Mouse (Mus musculus) kidney, embryonic 14.5 days (tissue): Measurements from ENCODE around the gene Mmrn2. TPM values are rescaled to one million over a fixed set of nuclear protein-coding genes. Genes with fewer than 3 reads are reported as not detected.

Source experiments
- ATAC-seq: fragments of 200-750 bp; cut with Nextera tagmentation; 2 replicates; pipeline ENCODE4 v1.8.0; 2017; ENCODE audit warnings: moderate number of reproducible peaks, mild to moderate bottlenecking, moderate TSS enrichment, moderate library complexity; ENCODE audit not compliant: low FRiP score, low TSS enrichment
- H3K27ac ChIP-seq: fragments of 300-500 bp; sonication (generic); 2 replicates; pipeline ENCODE4 v1.5.1; 2014; ENCODE audit warnings: low read depth, mild to moderate bottlenecking, low read length, moderate library complexity, mixed read lengths
- H3K27me3 ChIP-seq: fragments of 300-500 bp; sonication (generic); 2 replicates; pipeline ENCODE4 v1.6.1; 2014; ENCODE audit warnings: mild to moderate bottlenecking, low read length; ENCODE audit not compliant: control insufficient read depth, insufficient read depth
- H3K36me3 ChIP-seq: fragments of 300-500 bp; sonication (generic); 2 replicates; pipeline ENCODE4 v1.6.1; 2014; ENCODE audit warnings: low read length, mixed read lengths; ENCODE audit not compliant: control insufficient read depth, insufficient read depth
- H3K4me1 ChIP-seq: fragments of 300-500 bp; sonication (generic); 2 replicates; pipeline ENCODE4 v1.6.1; 2014; ENCODE audit warnings: low read length, mixed read lengths; ENCODE audit not compliant: control insufficient read depth, insufficient read depth
- H3K4me2 ChIP-seq: fragments of 300-500 bp; sonication (generic); replicated peaks from 2 replicates; pipeline ENCODE4 v1.6.1; 2014; ENCODE audit warnings: low read depth, mild to moderate bottlenecking, low read length
- H3K4me3 ChIP-seq: fragments of 300-500 bp; sonication (generic); 2 replicates; pipeline ENCODE4 v1.5.1; 2014; ENCODE audit warnings: mild to moderate bottlenecking, low read length
- H3K9ac ChIP-seq: fragments of 300-500 bp; sonication (generic); 2 replicates; pipeline ENCODE4 v1.6.1; 2014; ENCODE audit warnings: low read depth, mild to moderate bottlenecking, low read length, moderate library complexity
- H3K9me3 ChIP-seq: fragments of 300-500 bp; sonication (generic); 2 replicates; pipeline ENCODE4 v1.6.1; 2016; ENCODE audit warnings: low read length; ENCODE audit not compliant: control insufficient read depth
- WGBS: fragments of 180-500 bp; shearing (Covaris S2); extraction: QIAGEN DNeasy Blood & Tissue Kit; methylation state at CpG from one replicate; pipeline ENCODE4 v1.1.7; 2014; 5-methylcytosine and 5-hydroxymethylcytosine counted together
- polyA plus RNA-seq: library from polyadenylated mRNA; unstranded; fragments of >200 nt; fragmentation: Nextera tagmentation; extraction: Ambion mirVana; gene quantifications from 2 replicates; pipeline ENCODE4 v1.2.1, GENCODE M21; 2014

Gene Mmrn2
- polyA plus RNA-seq, 1 experiment from 2014 or later, result 12.1 TPM

DNA sequence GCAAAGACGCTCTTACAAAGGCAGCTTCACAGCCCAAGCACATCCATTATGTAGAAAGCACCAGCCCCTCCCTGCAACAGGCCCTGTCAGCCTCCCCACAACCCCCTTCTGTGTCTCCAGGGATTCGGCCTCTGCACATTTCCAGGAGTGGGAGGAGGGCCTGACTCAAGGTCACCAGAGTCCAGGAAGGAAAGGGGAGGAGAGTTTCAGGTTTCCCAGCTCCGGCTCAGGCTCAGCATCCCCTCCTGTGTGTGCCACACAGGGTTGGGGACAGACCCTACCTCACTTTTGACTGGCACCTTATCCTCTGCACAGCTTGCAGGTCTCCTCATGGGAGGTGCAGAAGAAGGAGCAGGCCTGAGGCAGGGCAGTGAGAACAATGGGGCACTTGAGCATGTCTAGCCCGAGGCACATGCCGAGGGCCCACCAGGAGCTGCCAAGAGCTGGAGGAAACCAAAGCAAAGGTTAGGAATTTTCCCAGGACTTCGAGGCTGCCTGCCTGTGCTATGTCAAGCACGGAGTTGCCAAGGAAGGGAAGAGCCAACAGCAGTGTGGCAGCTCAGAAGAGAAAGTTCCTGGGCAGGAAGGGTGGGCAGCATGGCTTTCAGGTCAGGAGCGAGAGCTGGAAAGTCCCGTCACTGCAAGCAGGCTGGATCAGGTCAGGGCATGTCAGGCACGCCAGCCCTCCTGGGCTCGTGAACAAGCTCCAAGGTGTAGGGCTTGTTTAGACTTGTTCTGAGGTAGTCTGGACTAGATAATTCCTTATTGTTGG is 3.5 kb downstream of the Mmrn2 start:
- Histone ChIP-seq H3K27me3 (no peaks in the 10 kb centered on the region), H3K4me1 (peaks cover 21% of the 10 kb centered on the region), H3K9me3 (no peaks in the 10 kb centered on the region), H3K36me3 (no peaks in the 10 kb centered on the region), H3K4me3 (no peak overlapping the region; the same call in 1 of the 2 replicates), H3K27ac (peak overlapping the region; percentile 77), H3K4me2 (no peak overlapping the region; the same call in 1 of the 2 replicates), H3K9ac (0 out of 2 replicates have a peak overlapping the region, but pooled peaks have one; percentile 23)
- peak; percentile 83 for ATAC-seq
- WGBS, result 6% methylated on average over 11 of the region's 11 CpGs

DNA sequence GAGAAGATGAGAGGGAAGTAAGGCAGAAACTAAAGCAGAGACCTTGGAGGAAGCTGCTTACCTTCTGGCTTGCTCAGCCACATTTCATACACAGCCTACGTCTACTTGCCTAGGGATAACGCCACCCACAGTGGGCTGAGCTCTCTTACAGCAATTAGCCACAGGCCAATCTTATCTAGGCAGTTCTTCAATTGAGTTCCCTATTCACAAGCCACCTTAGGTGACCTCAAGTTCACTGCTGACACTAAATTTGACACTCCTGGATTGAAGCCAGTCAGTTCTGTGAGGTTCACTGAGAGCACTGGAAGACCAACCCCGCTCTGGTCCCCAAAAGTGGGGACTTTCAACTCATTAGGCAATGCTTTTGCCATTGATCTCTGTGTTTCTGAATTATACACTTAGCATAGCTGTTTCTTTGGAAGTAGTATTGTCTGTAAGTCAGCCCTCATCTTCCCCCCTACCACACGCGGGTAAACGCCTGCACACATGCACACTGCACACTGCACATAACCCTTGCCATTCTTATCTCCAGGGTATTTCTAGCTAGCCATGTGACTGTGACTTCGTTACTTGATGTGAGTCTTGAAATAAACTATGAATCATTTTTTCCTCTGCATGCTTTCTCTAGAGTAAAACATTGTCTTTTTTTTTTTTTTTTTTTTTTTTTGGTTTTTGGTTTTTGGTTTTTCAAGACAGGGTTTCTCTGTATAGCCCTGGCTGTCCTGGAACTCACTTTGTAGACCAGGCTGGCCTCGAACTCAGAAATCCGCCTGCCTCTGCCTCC is 7.8 kb downstream of the Mmrn2 start:
- H3K9ac ChIP-seq, result no peak overlapping the region
- H3K27ac ChIP-seq, result no peak overlapping the region
- no peak overlapping the region for H3K4me3 ChIP-seq
- H3K27me3 ChIP-seq, result no peaks in the 10 kb centered on the region
- 97% methylated on average over 9 of the region's 9 CpGs for WGBS
- no peaks in the 10 kb centered on the region for H3K36me3 ChIP-seq
- no peak for ATAC-seq
- no peaks in the 10 kb centered on the region for H3K9me3 ChIP-seq
- H3K4me2 ChIP-seq, result no peak overlapping the region
- peaks cover 10% of the 10 kb centered on the region for H3K4me1 ChIP-seq

DNA sequence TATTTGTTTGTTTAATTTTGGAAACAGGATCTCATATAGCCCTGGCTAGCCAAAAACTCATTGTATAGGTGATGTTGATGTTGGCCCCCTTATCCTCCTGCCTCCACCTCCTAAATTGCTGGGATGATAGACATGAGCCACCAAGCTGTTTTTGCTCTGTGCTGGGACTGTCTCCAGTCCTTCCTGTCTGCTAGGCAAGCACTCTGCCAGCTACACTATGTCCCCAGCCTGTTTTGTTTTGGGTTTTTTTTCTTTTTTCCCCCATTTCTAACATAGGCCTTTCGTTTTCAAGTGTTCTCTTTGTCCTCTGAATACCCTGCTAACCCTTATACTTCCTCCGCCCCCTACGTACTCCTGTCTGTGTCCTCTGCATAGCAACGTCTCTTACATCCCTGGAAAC is 18.0 kb downstream of the Mmrn2 start:
- H3K9ac ChIP-seq, result no peak overlapping the region
- peaks cover 6% of the 10 kb centered on the region; the same call in 1 of the 2 replicates for H3K36me3 ChIP-seq
- peaks cover 3% of the 10 kb centered on the region; the same call in 1 of the 2 replicates for H3K9me3 ChIP-seq
- 68% methylated on average over 4 of the region's 4 CpGs for WGBS
- ATAC-seq, result no peak
- H3K4me1 ChIP-seq, result no peaks in the 10 kb centered on the region
- no peak overlapping the region for H3K4me3 ChIP-seq
- no peak overlapping the region for H3K4me2 ChIP-seq
- no peaks in the 10 kb centered on the region for H3K27me3 ChIP-seq
- no peak overlapping the region for H3K27ac ChIP-seq

DNA sequence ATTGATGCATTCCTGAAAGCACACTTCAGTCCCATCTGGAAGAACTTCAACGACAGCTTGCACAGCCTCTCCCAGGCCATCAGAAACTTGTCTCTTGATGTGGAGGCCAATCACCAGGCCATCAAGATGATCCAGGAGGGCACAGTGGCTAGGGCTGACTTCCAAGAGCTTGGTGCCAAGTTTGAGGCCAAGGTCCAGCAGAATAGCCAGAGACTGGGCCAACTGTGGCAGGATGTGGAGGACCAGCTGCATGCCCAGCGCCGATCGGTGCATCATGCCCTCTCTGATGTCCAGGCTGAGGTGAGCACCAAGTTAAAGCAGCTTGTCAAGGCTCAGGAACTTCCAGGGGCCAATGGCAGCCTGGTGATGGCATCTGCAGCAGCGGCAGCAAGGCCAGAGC is 22.6 kb downstream of the Mmrn2 start:
- Histone ChIP-seq H3K27ac (no peak overlapping the region), H3K9me3 (no peaks in the 10 kb centered on the region), H3K4me1 (no peaks in the 10 kb centered on the region), H3K4me3 (no peak overlapping the region), H3K27me3 (no peaks in the 10 kb centered on the region), H3K4me2 (no peak overlapping the region), H3K36me3 (peaks cover 18% of the 10 kb centered on the region; the same call in 1 of the 2 replicates), H3K9ac (no peak overlapping the region)
- WGBS, result 88% methylated on average over 5 of the region's 5 CpGs
- ATAC-seq, result no peak

DNA sequence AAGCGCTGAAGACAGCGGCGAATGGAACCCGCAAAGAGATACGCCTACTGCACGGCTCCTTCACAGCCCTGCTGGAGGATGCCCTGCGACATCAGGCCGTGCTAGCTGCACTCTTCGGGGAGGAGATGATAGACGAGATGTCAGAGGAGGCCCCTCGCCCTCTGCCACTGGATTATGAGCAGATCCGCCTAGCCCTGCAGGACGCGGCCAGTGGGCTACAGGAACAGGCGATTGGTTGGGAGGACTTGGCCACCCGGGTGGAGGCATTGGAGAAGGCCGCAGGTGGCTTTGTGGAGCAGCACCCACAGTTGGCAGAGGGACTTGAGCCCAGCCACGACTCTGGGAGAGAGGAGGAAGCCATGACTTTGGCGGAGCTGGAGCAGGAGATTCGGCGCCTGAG is 23.6 kb downstream of the Mmrn2 start:
- peaks cover 23% of the 10 kb centered on the region; the same call in 1 of the 2 replicates for H3K36me3 ChIP-seq
- WGBS, result 90% methylated on average over 21 of the region's 21 CpGs
- ATAC-seq, result no peak

DNA sequence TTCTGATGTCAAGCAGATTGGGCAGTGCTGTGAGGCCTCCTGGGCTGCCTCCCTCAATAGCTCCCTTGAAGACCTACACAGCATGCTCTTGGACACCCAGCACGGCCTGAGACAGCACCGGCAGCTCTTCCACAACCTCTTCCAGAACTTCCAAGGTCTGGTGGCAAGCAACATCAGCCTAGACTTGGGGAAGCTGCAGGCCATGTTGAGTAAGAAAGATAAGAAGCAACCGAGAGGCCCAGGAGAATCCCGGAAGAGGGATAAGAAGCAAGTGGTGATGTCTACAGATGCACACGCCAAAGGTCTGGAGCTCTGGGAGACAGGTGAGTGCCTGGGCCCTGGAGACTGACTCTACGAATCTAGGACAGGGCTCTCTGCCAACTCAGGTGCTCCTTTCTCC is 24.0 kb downstream of the Mmrn2 start:
- WGBS, result 98% methylated on average over 6 of the region's 6 CpGs
- Histone ChIP-seq H3K4me2 (no peak overlapping the region), H3K9ac (no peak overlapping the region), H3K27me3 (no peaks in the 10 kb centered on the region), H3K36me3 (peaks cover 27% of the 10 kb centered on the region; the same call in 1 of the 2 replicates), H3K4me1 (no peaks in the 10 kb centered on the region), H3K4me3 (no peak overlapping the region), H3K27ac (no peak overlapping the region), H3K9me3 (no peaks in the 10 kb centered on the region)
- no peak for ATAC-seq

More for the DNA sequence above, 23.6 kb downstream of the Mmrn2 start:
- H3K4me1 ChIP-seq, result no peaks in the 10 kb centered on the region
- H3K4me3 ChIP-seq, result no peak overlapping the region
- H3K27ac ChIP-seq, result no peak overlapping the region
- no peak overlapping the region for H3K4me2 ChIP-seq
- H3K9ac ChIP-seq, result no peak overlapping the region
- H3K27me3 ChIP-seq, result no peaks in the 10 kb centered on the region
- no peaks in the 10 kb centered on the region for H3K9me3 ChIP-seq

DNA sequence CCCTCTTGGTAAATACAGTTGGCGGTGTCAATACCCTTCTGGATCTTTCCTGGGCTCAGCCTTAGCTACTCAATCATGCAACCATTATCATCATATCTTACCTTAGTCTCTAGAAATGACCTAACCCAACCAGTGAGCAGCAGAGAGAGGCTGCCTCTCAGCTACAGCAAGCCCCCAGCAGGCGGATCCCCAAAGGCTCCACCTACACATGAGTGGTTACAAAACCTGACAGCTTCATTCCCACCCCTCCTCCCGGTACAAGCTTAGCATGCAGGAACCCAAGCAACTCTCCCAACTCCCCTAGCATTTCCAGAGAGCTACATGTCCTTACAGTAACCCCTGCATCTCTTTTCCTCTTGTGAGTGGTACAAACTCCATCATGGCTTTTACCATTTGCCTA is 24.8 kb downstream of the Mmrn2 start:
- no peaks in the 10 kb centered on the region for H3K4me1 ChIP-seq
- no peaks in the 10 kb centered on the region for H3K27me3 ChIP-seq
- no peak overlapping the region for H3K4me3 ChIP-seq
- H3K36me3 ChIP-seq, result peaks cover 33% of the 10 kb centered on the region
- no peak for ATAC-seq
- 97% methylated on average over 3 of the region's 3 CpGs for WGBS
- no peak overlapping the region for H3K27ac ChIP-seq
- H3K9ac ChIP-seq, result no peak overlapping the region
- H3K4me2 ChIP-seq, result no peak overlapping the region
- H3K9me3 ChIP-seq, result no peaks in the 10 kb centered on the region

DNA sequence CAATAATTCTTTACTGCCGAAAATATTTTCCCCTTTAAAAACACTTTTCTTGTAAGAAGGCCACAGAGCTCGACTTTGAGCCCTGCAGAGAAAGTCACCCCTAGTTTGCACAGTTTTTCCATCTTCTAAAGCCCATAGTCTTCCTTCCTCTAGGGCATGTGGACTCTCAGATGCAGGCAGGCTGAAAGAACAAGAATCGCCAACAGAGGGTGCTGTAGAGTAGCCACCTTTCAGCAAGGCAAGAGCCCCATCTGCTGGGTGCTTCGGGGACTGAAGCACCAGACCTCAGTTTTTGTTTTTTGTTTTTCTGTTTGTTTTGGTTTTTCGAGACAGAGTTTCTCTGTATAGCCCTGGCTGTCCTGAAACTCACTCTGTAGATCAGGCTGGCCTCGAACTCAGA is 25.9 kb downstream of the Mmrn2 start:
- ATAC-seq, result 0 out of 2 replicates have a peak, but pooled peaks have one; percentile 14
- Histone ChIP-seq H3K36me3 (peaks cover 40% of the 10 kb centered on the region), H3K9ac (no peak overlapping the region), H3K27me3 (no peaks in the 10 kb centered on the region), H3K9me3 (no peaks in the 10 kb centered on the region), H3K4me1 (no peaks in the 10 kb centered on the region), H3K27ac (no peak overlapping the region), H3K4me3 (no peak overlapping the region), H3K4me2 (no peak overlapping the region)
- WGBS, result 51% methylated on average over 6 of the region's 6 CpGs

DNA sequence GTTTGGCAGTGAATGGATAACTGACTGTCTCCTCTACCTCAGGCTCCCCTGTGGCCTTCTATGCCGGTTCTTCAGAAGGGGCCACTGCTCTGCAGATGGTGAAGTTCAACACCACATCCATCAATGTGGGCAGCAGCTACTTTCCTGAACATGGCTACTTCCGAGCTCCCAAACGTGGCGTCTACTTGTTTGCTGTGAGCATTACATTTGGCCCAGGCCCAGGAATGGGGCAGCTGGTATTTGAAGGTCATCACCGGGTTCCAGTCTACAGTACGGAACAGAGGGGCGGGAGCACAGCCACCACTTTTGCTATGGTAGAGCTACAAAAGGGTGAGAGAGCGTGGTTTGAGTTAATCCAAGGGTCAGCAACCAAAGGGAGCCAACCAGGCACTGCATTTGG is 27.6 kb downstream of the Mmrn2 start:
- ATAC-seq, result no peak
- Histone ChIP-seq H3K9ac (no peak overlapping the region), H3K27me3 (no peaks in the 10 kb centered on the region), H3K4me2 (no peak overlapping the region), H3K4me3 (no peak overlapping the region), H3K4me1 (no peaks in the 10 kb centered on the region), H3K27ac (no peak overlapping the region), H3K36me3 (peaks cover 48% of the 10 kb centered on the region), H3K9me3 (no peaks in the 10 kb centered on the region)
- WGBS, result 84% methylated on average over 8 of the region's 8 CpGs
